Mouse (Mus musculus): ENCODE results near the gene Myrip. TPM values are rescaled to one million over a fixed set of nuclear protein-coding genes. Genes with fewer than 3 reads are reported as not detected.

Myrip gene
- total and polyA plus RNA-seq, 3 experiments: 1.5 to 6.2 (median 5.4) TPM

DNA sequence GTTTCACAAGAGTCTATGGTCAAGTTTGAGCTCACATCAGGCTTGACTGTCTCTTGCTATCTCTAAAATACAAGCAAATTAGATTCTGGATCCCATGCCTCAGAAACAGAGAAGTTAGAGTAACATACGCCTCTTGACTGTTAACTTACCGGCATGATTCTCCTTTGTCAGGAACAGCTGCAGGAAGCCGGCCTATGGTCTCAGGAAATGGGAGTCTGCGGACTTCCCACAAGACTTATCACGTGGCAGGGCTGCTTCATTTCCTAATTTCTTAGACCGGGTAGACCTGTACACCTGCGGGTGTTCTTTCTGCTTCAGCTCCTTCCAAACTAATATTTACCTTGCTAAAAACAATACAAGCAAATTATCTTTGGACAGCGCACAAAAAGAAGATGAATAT is 215.4 kb downstream of the Myrip start:
- Histone ChIP-seq H3K79me2 (replicated peaks; ENCODE audit: control insufficient read depth, insufficient read depth, low read length) (no peaks in the 10 kb centered on the region), H3K27me3 (ENCODE audit: control insufficient read depth, insufficient read depth, low read length) (no peaks in the 10 kb centered on the region), H3K9ac (ENCODE audit: low read depth, low read length) (no peak overlapping the region), H3K27ac (no peak overlapping the region), H3K4me1 (ENCODE audit: control insufficient read depth, insufficient read depth, low read length) (no peaks in the 10 kb centered on the region), H3K36me3 (ENCODE audit: control insufficient read depth, insufficient read depth, low read length) (no peaks in the 10 kb centered on the region), H3K4me3 (no peak overlapping the region)
- intact Hi-C loops (cut with DNase I): no loop called here
- TF ChIP-seq EP300 (IDR thresholded peaks at IDR 0.05; ENCODE audit: insufficient read depth, low read depth, low read length) (no peak), POLR2A (IDR thresholded peaks at IDR 0.05; ENCODE audit: insufficient read depth, low read depth, low read length) (no peak), CTCF (IDR thresholded peaks at IDR 0.05) (no peak)
- 30% methylated on average over 8 of the region's 8 CpGs for WGBS
- DNase-seq: no peak

DNA sequence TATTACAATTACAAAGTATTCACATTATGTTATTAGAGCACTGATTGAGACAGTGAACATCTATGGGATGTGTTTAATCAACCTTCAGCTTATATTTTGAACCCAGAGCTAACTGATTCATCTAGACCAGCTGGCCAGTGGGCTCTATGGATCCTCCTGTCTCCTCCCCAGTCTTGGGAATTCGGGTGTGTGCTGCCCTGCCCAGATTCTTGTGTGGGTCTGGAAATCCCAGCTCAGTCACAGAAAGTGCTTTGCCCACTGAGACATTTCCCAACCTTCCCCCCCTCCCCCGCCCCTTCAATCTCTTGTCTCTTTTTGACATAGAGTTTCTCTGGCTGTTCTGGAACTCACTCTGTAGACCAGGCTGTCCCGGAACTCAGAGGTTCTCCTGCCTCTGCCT is 217.6 kb downstream of the Myrip start:
- Histone ChIP-seq H3K79me2 (replicated peaks; ENCODE audit: control insufficient read depth, insufficient read depth, low read length) (no peaks in the 10 kb centered on the region), H3K27ac (no peak overlapping the region)
- intact Hi-C loops (cut with DNase I): no loop called here

DNA sequence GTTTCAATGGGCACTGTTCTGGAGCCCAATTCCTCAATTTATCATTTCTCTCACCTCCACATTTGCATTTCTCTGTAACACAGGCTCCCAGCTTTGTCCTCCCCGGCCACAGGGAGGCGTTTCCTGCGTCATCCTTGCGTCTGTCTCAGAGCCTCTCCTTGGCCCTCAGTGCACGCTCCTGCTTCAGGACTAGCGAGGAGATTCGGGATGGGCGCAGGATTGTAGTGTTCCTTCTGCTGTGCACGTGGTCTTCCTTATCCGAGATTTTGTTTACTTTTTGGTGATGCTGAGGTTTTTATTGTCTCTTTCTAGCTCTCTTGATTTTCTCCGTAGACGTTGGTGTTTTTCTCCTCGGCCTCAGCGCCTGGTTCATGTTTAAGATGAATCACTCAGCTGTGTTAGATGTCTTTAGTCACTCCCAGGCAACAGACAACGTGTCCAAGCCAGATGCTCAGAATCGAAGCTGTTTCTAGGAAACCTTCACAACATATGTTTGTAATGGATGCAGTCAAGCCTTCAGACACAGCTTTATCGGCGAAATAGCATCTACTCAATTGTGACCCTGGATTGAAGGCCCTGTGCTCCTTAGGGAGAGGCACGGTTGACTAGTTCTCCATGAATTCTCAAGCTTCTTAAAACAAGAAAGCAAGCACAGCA is 218.3 kb downstream of the Myrip start:
- Histone ChIP-seq H3K79me2 (replicated peaks; ENCODE audit: control insufficient read depth, insufficient read depth, low read length) (no peaks in the 10 kb centered on the region), H3K27me3 (ENCODE audit: control insufficient read depth, insufficient read depth, low read length) (no peaks in the 10 kb centered on the region), H3K4me1 (ENCODE audit: control insufficient read depth, insufficient read depth, low read length) (no peaks in the 10 kb centered on the region), H3K36me3 (ENCODE audit: control insufficient read depth, insufficient read depth, low read length) (no peaks in the 10 kb centered on the region), H3K4me3 (no peak overlapping the region), H3K9ac (ENCODE audit: low read depth, low read length) (no peak overlapping the region), H3K27ac (no peak overlapping the region)
- no peak for DNase-seq
- TF ChIP-seq POLR2A (IDR thresholded peaks at IDR 0.05; ENCODE audit: insufficient read depth, low read depth, low read length) (no peak), CTCF (IDR thresholded peaks at IDR 0.05) (no peak), EP300 (IDR thresholded peaks at IDR 0.05; ENCODE audit: insufficient read depth, low read depth, low read length) (no peak)
- WGBS: 55% methylated on average over 19 of the region's 19 CpGs
- intact Hi-C loops (cut with DNase I): no loop called here

More for the DNA sequence above, 217.6 kb downstream of the Myrip start:
- no peak for DNase-seq
- no peaks in the 10 kb centered on the region for H3K27me3 ChIP-seq (ENCODE audit: control insufficient read depth, insufficient read depth, low read length)
- H3K36me3 ChIP-seq (ENCODE audit: control insufficient read depth, insufficient read depth, low read length): no peaks in the 10 kb centered on the region
- 66% methylated on average over 3 of the region's 3 CpGs for WGBS
- H3K4me3 ChIP-seq: no peak overlapping the region
- no peak overlapping the region for H3K9ac ChIP-seq (ENCODE audit: low read depth, low read length)
- no peaks in the 10 kb centered on the region for H3K4me1 ChIP-seq (ENCODE audit: control insufficient read depth, insufficient read depth, low read length)
- TF ChIP-seq POLR2A (IDR thresholded peaks at IDR 0.05; ENCODE audit: insufficient read depth, low read depth, low read length) (no peak), EP300 (IDR thresholded peaks at IDR 0.05; ENCODE audit: insufficient read depth, low read depth, low read length) (no peak), CTCF (IDR thresholded peaks at IDR 0.05) (no peak)

DNA sequence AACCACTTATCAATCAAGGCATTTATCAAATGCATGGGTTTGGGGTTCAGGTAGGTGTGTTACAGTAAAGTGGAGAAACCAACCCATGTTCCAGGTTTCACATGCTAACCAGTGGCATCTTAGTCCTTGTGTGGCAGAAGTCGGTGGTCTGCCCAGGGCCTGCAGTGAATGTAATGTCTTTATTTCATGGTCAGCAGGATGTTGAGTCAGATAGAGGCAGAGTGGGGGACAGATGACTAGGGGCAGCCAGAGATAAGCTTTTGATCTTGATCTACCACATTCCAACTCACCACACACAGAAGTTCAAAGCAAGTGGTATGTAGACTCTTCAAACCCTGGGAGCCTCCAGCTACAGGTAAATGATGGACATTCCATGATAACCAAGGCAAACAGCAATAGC is 219.8 kb downstream of the Myrip start:
- no peaks in the 10 kb centered on the region for H3K36me3 ChIP-seq (ENCODE audit: control insufficient read depth, insufficient read depth, low read length)
- no peaks in the 10 kb centered on the region for H3K4me1 ChIP-seq (ENCODE audit: control insufficient read depth, insufficient read depth, low read length)
- WGBS: 78% methylated on average over 1 of the region's 1 CpGs
- no peak for TF ChIP-seq CTCF (IDR thresholded peaks at IDR 0.05)
- no peak for TF ChIP-seq POLR2A (IDR thresholded peaks at IDR 0.05; ENCODE audit: insufficient read depth, low read depth, low read length)
- TF ChIP-seq EP300 (IDR thresholded peaks at IDR 0.05; ENCODE audit: insufficient read depth, low read depth, low read length): no peak
- no peaks in the 10 kb centered on the region for H3K27me3 ChIP-seq (ENCODE audit: control insufficient read depth, insufficient read depth, low read length)
- H3K4me3 ChIP-seq: no peak overlapping the region
- no peaks in the 10 kb centered on the region for H3K79me2 ChIP-seq (replicated peaks; ENCODE audit: control insufficient read depth, insufficient read depth, low read length)
- no peak overlapping the region for H3K27ac ChIP-seq
- DNase-seq: no peak
- intact Hi-C loops (cut with DNase I): no loop called here
- no peak overlapping the region for H3K9ac ChIP-seq (ENCODE audit: low read depth, low read length)

Other genes with a start within 250 kb of the Myrip start
- 1 to 10 TPM; 1.2 to 3.7 TPM for gene Cx3cr1, start 231.6 kb upstream of the Myrip start, total RNA-seq (2021)
- gene Cx3cr1, start 231.6 kb upstream of the Myrip start, polyA plus RNA-seq (2012; rRNA removed): 4.4 and 6.4 TPM in 2 replicates
- gene Ccr8, start 209.4 kb upstream of the Myrip start, total RNA-seq (2021): not detected
- gene Ccr8, start 209.4 kb upstream of the Myrip start, polyA plus RNA-seq (2012; rRNA removed): not detected in 2 replicates
- 10 to 100 TPM; 18.4 to 22.7 TPM for gene Slc25a38, start 191.1 kb upstream of the Myrip start, total RNA-seq (2021)
- gene Slc25a38, start 191.1 kb upstream of the Myrip start, polyA plus RNA-seq (2012; rRNA removed): 29.1 and 32.1 TPM in 2 replicates
- gene Rpsa, start 173.8 kb upstream of the Myrip start, total RNA-seq (2021): 100 to 1,000 TPM; 457 to 528 TPM
- gene Rpsa, start 173.8 kb upstream of the Myrip start, polyA plus RNA-seq (2012; rRNA removed): 1,018 and 1,107 TPM in 2 replicates
- not detected for gene Mobp, start 151.8 kb upstream of the Myrip start, total RNA-seq (2021)
- gene Mobp, start 151.8 kb upstream of the Myrip start, polyA plus RNA-seq (2012; rRNA removed): 0.09 TPM in 1 of 2 replicates, not detected in the other
- gene Eif1b, start 190.7 kb downstream of the Myrip start, total RNA-seq (2021): 10 to 100 TPM; 64.9 to 65.9 TPM
- 38.0 and 38.3 TPM in 2 replicates for gene Eif1b, start 190.7 kb downstream of the Myrip start, polyA plus RNA-seq (2012; rRNA removed)
- gene Entpd3, start 238.3 kb downstream of the Myrip start, total RNA-seq (2021): under 1 TPM in 1 of 2 experiments, not detected in 1; 0.07 TPM
- 0.23 and 0.26 TPM in 2 replicates for gene Entpd3, start 238.3 kb downstream of the Myrip start, polyA plus RNA-seq (2012; rRNA removed)

Data from heart, adult 2 months (tissue).